In the genomic region with DNA sequence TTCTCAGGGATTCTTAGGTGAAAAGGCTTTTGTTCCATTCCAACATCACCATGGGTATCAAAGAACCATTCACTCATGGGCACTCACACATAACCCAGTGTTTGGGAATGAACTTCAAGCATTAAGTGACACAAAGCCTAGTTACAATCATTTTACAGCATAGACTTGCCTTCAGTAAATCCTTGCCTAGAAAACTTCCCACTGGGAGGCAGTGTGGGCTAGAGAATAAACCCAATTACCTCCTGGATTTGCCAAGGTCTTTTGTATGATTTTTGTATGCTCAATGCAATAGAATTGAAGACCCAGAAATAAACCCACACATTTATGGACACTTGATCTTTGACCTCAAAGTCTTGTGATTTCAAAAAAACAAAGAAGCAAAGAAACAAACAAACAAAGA, we compare ENCODE assay signal across 8 mouse cellular contexts.
DNase-seq lines count a peak whose midpoint lies in the region; ATAC-seq and TF ChIP-seq lines count a peak whose summit lies in the region.
"Had no signal": no experiment of that assay in that cellular context is flagged by ENCODE, and none has a peak within 500 bp of the region (broad histone marks: within the 10 kb centered on the region; RNA-seq: fewer than 3 reads in every experiment).

No protein-coding gene starts in this region.

- no peak overlapping the region for H3K4me2 ChIP-seq in intestine, postnatal 0 days (replicated peaks; ENCODE audit: low read depth)
- H3K4me2 ChIP-seq in intestine, embryonic 15.5 days (replicated peaks): no peak overlapping the region
- H3K4me2 ChIP-seq in embryonic facial prominence, embryonic 11.5 days (ENCODE audit: low read depth, low read length): no peak overlapping the region
- H3K4me2 ChIP-seq in hindbrain, embryonic 12.5 days (replicated peaks): no peak overlapping the region
- H3K4me2 ChIP-seq: limb, embryonic 12.5 days had no signal

- no peaks in the 10 kb centered on the region for H3K27me3 ChIP-seq in intestine, postnatal 0 days (replicated peaks; ENCODE audit: control insufficient read depth, insufficient read depth, low read length)
- no peaks in the 10 kb centered on the region for H3K27me3 ChIP-seq in intestine, embryonic 15.5 days (replicated peaks)
- no peaks in the 10 kb centered on the region for H3K27me3 ChIP-seq in embryonic facial prominence, embryonic 11.5 days (ENCODE audit: control insufficient read depth, insufficient read depth, low read length)
- H3K27me3 ChIP-seq in hindbrain, embryonic 12.5 days: no peaks in the 10 kb centered on the region
- H3K27me3 ChIP-seq: limb, embryonic 12.5 days had no signal

- no peaks in the 10 kb centered on the region for H3K36me3 ChIP-seq in intestine, postnatal 0 days (ENCODE audit: control insufficient read depth, insufficient read depth)
- no peaks in the 10 kb centered on the region for H3K36me3 ChIP-seq in intestine, embryonic 15.5 days
- no peaks in the 10 kb centered on the region for H3K36me3 ChIP-seq in embryonic facial prominence, embryonic 11.5 days (replicated peaks; ENCODE audit: control insufficient read depth, insufficient read depth, low read depth, low read length)
- no peaks in the 10 kb centered on the region for H3K36me3 ChIP-seq in hindbrain, embryonic 12.5 days
- H3K36me3 ChIP-seq: limb, embryonic 12.5 days had no signal

- ATAC-seq in intestine, postnatal 0 days: no peak
- no peak for ATAC-seq in intestine, embryonic 15.5 days
- ATAC-seq in embryonic facial prominence, embryonic 11.5 days (replicated peaks; ENCODE audit: insufficient number of reproducible peaks, low FRiP score, low TSS enrichment, low read depth): no peak
- no peak for ATAC-seq in erythroblast, adult 5-6 weeks (replicated peaks; ENCODE audit: low FRiP score, poor library complexity, severe bottlenecking)
- no peak for ATAC-seq in hindbrain, embryonic 12.5 days (ENCODE audit: low FRiP score)

- H3K27ac ChIP-seq in intestine, postnatal 0 days (ENCODE audit: low read depth, low read length): no peak overlapping the region
- no peak overlapping the region for H3K27ac ChIP-seq in intestine, embryonic 15.5 days
- no peak overlapping the region for H3K27ac ChIP-seq in embryonic facial prominence, embryonic 11.5 days (replicated peaks; ENCODE audit: low read depth, low read length)
- no peak overlapping the region for H3K27ac ChIP-seq in hindbrain, embryonic 12.5 days
- H3K27ac ChIP-seq: limb, embryonic 12.5 days had no signal

- H3K9ac ChIP-seq in intestine, postnatal 0 days (ENCODE audit: low read depth, low read length): no peak overlapping the region
- no peak overlapping the region for H3K9ac ChIP-seq in intestine, embryonic 15.5 days
- H3K9ac ChIP-seq in embryonic facial prominence, embryonic 11.5 days (replicated peaks; ENCODE audit: low read length): no peak overlapping the region
- no peak overlapping the region for H3K9ac ChIP-seq in hindbrain, embryonic 12.5 days
- H3K9ac ChIP-seq: limb, embryonic 12.5 days had no signal

- no peaks in the 10 kb centered on the region for H3K4me1 ChIP-seq in intestine, postnatal 0 days (replicated peaks; ENCODE audit: control insufficient read depth, insufficient read depth, low read length)
- H3K4me1 ChIP-seq in intestine, embryonic 15.5 days (replicated peaks): no peaks in the 10 kb centered on the region
- H3K4me1 ChIP-seq in embryonic facial prominence, embryonic 11.5 days (ENCODE audit: control insufficient read depth, insufficient read depth, low read length): no peaks in the 10 kb centered on the region
- no peaks in the 10 kb centered on the region for H3K4me1 ChIP-seq in hindbrain, embryonic 12.5 days
- H3K4me1 ChIP-seq: limb, embryonic 12.5 days had no signal

- no peaks in the 10 kb centered on the region for H3K9me3 ChIP-seq in intestine, postnatal 0 days (ENCODE audit: control insufficient read depth)
- no peaks in the 10 kb centered on the region for H3K9me3 ChIP-seq in intestine, embryonic 15.5 days
- no peaks in the 10 kb centered on the region for H3K9me3 ChIP-seq in embryonic facial prominence, embryonic 11.5 days (replicated peaks; ENCODE audit: control insufficient read depth, low read length)
- H3K9me3 ChIP-seq in hindbrain, embryonic 12.5 days (replicated peaks): no peaks in the 10 kb centered on the region
- H3K9me3 ChIP-seq: limb, embryonic 12.5 days had no signal

- no peak overlapping the region for H3K4me3 ChIP-seq in intestine, postnatal 0 days (ENCODE audit: low read depth, low read length)
- no peak overlapping the region for H3K4me3 ChIP-seq in intestine, embryonic 15.5 days (replicated peaks)
- no peak overlapping the region for H3K4me3 ChIP-seq in embryonic facial prominence, embryonic 11.5 days (ENCODE audit: low read depth, low read length)
- no peak overlapping the region for H3K4me3 ChIP-seq in hindbrain, embryonic 12.5 days
- H3K4me3 ChIP-seq: limb, embryonic 12.5 days had no signal

- DNase-seq in urinary bladder, postnatal 14 days (ENCODE audit: low spot score): peak; percentile 7
- DNase-seq in urinary bladder, postnatal 25 days (ENCODE audit: low spot score): no peak
- peak; percentile 49 for DNase-seq in embryonic facial prominence, embryonic 11.5 days (ENCODE audit: low spot score)

- TF ChIP-seq CTCF in intestine, postnatal 0 days (IDR thresholded peaks at IDR 0.05; ENCODE audit: low read depth): peak; percentile 56
